Mouse (Mus musculus) heart, embryonic 16.5 days (tissue): ENCODE data around the gene Kmt5a. TPM values are rescaled to one million over a fixed set of nuclear protein-coding genes. Genes with fewer than 3 reads are reported as not detected.
A peak's percentile ranks its signal among the peaks of the same experiment; 100 is the strongest.

Experiments
- ATAC-seq: fragments of 200-750 bp; cut with Nextera tagmentation; replicated peaks from 2 replicates; pipeline ENCODE4 v1.8.0; 2017; ENCODE audit warnings: moderate number of reproducible peaks; ENCODE audit not compliant: insufficient read depth, low FRiP score; ENCODE audit errors: extremely low read depth
- H3K27ac ChIP-seq: fragments of 300-500 bp; sonication (generic); 2 replicates; pipeline ENCODE4 v1.5.1; 2014; ENCODE audit warnings: mild to moderate bottlenecking, low read length, control low read depth, moderate library complexity
- H3K27me3 ChIP-seq: fragments of 300-500 bp; sonication (generic); 2 replicates; pipeline ENCODE4 v1.6.1; 2014; ENCODE audit warnings: low read length, mixed read lengths; ENCODE audit not compliant: control insufficient read depth, insufficient read depth
- H3K36me3 ChIP-seq: fragments of 300-500 bp; sonication (generic); 2 replicates; pipeline ENCODE4 v1.6.1; 2014; ENCODE audit not compliant: control insufficient read depth, insufficient read depth
- H3K4me1 ChIP-seq: fragments of 300-500 bp; sonication (generic); 2 replicates; pipeline ENCODE4 v1.6.1; 2014; ENCODE audit warnings: low read length, mixed read lengths; ENCODE audit not compliant: control insufficient read depth, insufficient read depth
- H3K4me2 ChIP-seq: fragments of 300-500 bp; sonication (generic); 2 replicates; pipeline ENCODE4 v1.6.1; 2014; ENCODE audit warnings: low read depth, mild to moderate bottlenecking, control low read depth, low read length
- H3K4me3 ChIP-seq: fragments of 300-500 bp; sonication (generic); 2 replicates; pipeline ENCODE4 v1.5.1; 2014; ENCODE audit warnings: mild to moderate bottlenecking, control low read depth, low read length
- H3K9ac ChIP-seq: fragments of 300-500 bp; sonication (generic); 2 replicates; pipeline ENCODE4 v1.6.1; 2014; ENCODE audit warnings: low read length, control low read depth
- H3K9me3 ChIP-seq: fragments of 300-500 bp; sonication (generic); replicated peaks from 2 replicates; pipeline ENCODE4 v1.6.1; 2016; ENCODE audit warnings: low read length; ENCODE audit not compliant: control insufficient read depth
- WGBS: fragments of 180-500 bp; shearing (Covaris S2); extraction: QIAGEN DNeasy Blood & Tissue Kit; methylation state at CpG from one replicate; pipeline ENCODE4 v1.1.7; 2014; 5-methylcytosine and 5-hydroxymethylcytosine counted together
- polyA plus RNA-seq: library from polyadenylated mRNA; unstranded; fragments of >200 nt; fragmentation: Nextera tagmentation; extraction: Ambion mirVana; gene quantifications from 2 replicates; pipeline ENCODE4 v1.2.1, GENCODE M21; 2015

Gene Kmt5a
- polyA plus RNA-seq, 1 experiment from 2014 or later, result 30.4 TPM

DNA sequence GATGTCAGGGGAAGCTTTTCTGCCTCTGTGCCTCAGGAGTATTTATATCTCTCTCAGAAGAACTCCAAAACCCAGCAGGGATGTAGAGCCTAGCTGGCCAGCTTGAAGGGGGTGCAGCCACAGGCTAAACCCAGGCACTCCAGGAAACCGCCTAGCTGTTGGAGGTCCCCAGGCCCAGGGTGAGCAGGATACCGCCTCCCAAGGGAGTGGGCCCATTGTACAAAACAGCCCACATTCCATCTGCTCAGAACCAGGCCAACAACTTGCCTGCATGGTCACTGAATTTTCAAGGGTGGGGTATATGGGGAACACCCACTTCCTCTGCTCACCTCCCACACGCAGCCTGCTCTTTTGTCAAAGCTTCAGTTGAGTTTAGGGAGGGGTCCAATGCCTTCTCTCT lies 60.8 kb downstream of the Kmt5a start:
- Histone ChIP-seq H3K36me3 (peaks cover 21% of the 10 kb centered on the region), H3K9ac (no peak overlapping the region), H3K27ac (no peak overlapping the region), H3K27me3 (no peaks in the 10 kb centered on the region), H3K4me2 (no peak overlapping the region), H3K4me3 (no peak overlapping the region), H3K4me1 (peaks cover 18% of the 10 kb centered on the region), H3K9me3 (no peaks in the 10 kb centered on the region)
- WGBS, result 85% methylated on average over 3 of the region's 3 CpGs
- no peak for ATAC-seq

DNA sequence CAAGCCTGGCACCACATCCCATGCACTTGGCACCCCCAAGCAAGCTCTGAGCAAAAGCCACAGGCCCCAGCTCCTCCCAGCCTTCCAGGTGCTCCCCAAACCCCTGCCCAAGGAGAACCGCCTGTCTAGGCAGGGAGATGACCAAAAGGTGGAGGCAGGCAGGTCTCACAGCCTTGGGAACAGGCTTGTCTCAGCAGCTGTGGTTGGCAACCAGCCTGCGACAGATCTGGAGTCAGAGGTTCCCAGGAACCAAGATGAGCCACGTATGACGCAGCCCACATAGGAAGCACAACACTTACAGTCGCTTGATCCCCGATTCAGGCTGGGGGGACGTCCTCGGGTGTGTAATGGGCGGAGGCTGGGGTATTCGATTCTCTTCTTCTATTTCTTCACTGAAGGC lies 61.8 kb downstream of the Kmt5a start:
- Histone ChIP-seq H3K9ac (no peak overlapping the region), H3K9me3 (no peaks in the 10 kb centered on the region), H3K27ac (no peak overlapping the region), H3K36me3 (peaks cover 21% of the 10 kb centered on the region), H3K4me1 (peaks cover 18% of the 10 kb centered on the region), H3K4me3 (no peak overlapping the region), H3K4me2 (no peak overlapping the region), H3K27me3 (no peaks in the 10 kb centered on the region)
- ATAC-seq, result no peak
- WGBS, result 84% methylated on average over 10 of the region's 10 CpGs

DNA sequence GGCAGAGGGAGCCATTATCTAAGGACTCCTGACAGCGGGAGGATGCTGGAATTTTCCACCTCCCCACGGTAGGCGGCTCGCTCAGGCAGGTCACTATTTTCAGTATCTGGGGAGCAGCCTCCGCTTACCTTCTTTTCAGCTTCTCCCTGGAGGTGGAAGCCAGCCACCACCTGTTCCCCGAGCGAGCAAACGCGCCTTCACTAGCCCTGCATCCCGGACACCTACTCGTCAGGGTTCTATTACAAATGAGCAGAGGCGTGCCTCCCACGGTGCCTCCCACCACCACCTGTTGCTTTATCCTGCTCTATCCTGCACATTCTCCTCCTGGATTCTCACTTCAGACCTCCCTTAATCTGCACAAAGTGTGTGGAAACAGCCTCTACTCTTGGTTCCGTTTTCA lies 64.0 kb downstream of the Kmt5a start:
- 61% methylated on average over 14 of the region's 14 CpGs for WGBS

DNA sequence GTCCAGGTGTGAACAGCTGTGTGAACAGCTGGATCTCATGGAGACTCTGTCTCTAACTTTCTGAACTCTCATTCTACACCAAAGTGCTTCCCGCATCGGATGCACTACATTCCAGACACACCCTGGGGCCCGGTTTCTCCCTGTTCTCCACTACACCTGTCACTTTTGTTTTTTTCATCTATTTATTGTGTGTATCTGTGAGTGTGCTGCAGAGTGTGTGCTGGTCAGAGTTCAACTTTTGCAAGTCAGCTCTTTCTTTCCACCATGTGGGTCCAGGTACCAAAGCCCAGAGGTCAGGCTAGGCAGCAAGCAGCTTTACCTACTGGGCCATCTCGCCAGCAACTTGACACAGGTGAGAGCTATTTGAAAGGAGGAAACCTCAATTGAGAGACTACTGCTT lies 65.5 kb downstream of the Kmt5a start:
- WGBS, result 90% methylated on average over 4 of the region's 4 CpGs
- H3K36me3 ChIP-seq, result peaks cover 24% of the 10 kb centered on the region
- peaks cover 18% of the 10 kb centered on the region for H3K4me1 ChIP-seq
- H3K9me3 ChIP-seq, result no peaks in the 10 kb centered on the region
- H3K27ac ChIP-seq, result no peak overlapping the region
- no peak overlapping the region for H3K9ac ChIP-seq
- no peaks in the 10 kb centered on the region for H3K27me3 ChIP-seq
- H3K4me3 ChIP-seq, result no peak overlapping the region
- H3K4me2 ChIP-seq, result no peak overlapping the region
- no peak for ATAC-seq

More for the DNA sequence above, 64.0 kb downstream of the Kmt5a start:
- no peak overlapping the region for H3K4me3 ChIP-seq
- H3K4me2 ChIP-seq, result no peak overlapping the region
- no peak overlapping the region for H3K27ac ChIP-seq
- H3K27me3 ChIP-seq, result no peaks in the 10 kb centered on the region
- H3K36me3 ChIP-seq, result peaks cover 21% of the 10 kb centered on the region
- H3K9ac ChIP-seq, result no peak overlapping the region
- ATAC-seq, result no peak
- no peaks in the 10 kb centered on the region for H3K9me3 ChIP-seq
- H3K4me1 ChIP-seq, result peaks cover 11% of the 10 kb centered on the region

DNA sequence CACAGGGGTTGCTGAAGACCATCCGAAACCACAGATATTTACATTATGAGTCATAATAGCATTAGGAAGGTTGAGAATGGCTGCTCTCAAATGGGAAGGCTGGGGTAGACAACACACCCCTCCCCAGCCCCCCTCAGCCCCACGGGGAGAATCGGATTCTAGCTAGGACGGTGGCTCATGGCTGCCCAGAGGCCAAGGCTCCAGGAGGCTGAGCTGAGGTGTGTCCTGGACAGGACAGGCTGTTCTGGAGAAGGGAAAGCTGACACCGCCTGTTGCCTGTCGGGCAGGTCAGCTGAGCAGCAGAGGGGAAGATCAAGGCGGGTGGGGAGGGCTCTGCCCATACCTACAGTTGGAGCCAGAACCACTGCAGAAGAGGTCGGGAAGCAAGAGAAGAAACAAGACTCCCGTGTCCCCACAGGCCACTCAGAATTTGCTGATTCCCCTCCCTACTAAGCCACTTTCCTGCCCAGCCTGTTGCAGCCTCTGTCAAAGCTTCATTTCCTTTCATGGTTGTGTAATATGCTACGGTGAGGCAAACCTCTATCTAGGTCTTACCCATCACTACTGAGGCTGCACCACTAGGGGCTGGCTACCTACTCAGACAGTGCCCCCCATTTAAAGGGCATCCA lies 67.1 kb downstream of the Kmt5a start:
- H3K9ac ChIP-seq, result no peak overlapping the region
- no peaks in the 10 kb centered on the region for H3K9me3 ChIP-seq

DNA sequence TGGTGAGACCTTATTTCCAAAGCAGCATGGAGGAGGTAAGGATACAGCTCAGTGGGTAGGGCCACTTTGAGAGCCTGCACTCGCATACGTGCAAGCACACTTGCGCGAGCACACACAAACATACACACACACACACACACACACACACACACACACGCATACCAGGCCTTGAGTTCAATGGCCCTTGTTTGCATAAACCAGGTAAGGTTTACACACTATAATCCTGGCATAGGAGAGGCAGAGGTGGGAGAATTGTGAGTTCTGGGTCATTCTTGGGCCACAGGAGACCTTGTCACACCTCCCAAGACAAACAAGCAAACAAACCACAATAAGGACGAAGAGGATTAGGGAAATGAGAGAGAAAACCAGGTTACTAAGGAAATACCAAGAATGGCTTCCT lies 69.5 kb downstream of the Kmt5a start:
- 0 out of 2 replicates have a peak overlapping the region, but pooled peaks have one; percentile 22 for H3K9ac ChIP-seq
- H3K4me2 ChIP-seq, result peak overlapping the region; percentile 29; the same call in 1 of the 2 replicates
- ATAC-seq, result no peak
- H3K9me3 ChIP-seq, result no peaks in the 10 kb centered on the region
- H3K27me3 ChIP-seq, result no peaks in the 10 kb centered on the region
- peaks cover 23% of the 10 kb centered on the region for H3K4me1 ChIP-seq
- H3K27ac ChIP-seq, result peak overlapping the region; percentile 86
- H3K4me3 ChIP-seq, result no peak overlapping the region
- WGBS, result 89% methylated on average over 6 of the region's 6 CpGs
- H3K36me3 ChIP-seq, result peaks cover 20% of the 10 kb centered on the region

More for the DNA sequence above, 67.1 kb downstream of the Kmt5a start:
- Histone ChIP-seq H3K27ac (peak overlapping the region; percentile 26; the same call in 1 of the 2 replicates), H3K4me2 (no peak overlapping the region), H3K4me3 (no peak overlapping the region), H3K36me3 (peaks cover 13% of the 10 kb centered on the region; the same call in 1 of the 2 replicates), H3K27me3 (no peaks in the 10 kb centered on the region), H3K4me1 (peaks cover 23% of the 10 kb centered on the region)
- ATAC-seq, result no peak
- WGBS, result 55% methylated on average over 10 of the region's 10 CpGs

DNA sequence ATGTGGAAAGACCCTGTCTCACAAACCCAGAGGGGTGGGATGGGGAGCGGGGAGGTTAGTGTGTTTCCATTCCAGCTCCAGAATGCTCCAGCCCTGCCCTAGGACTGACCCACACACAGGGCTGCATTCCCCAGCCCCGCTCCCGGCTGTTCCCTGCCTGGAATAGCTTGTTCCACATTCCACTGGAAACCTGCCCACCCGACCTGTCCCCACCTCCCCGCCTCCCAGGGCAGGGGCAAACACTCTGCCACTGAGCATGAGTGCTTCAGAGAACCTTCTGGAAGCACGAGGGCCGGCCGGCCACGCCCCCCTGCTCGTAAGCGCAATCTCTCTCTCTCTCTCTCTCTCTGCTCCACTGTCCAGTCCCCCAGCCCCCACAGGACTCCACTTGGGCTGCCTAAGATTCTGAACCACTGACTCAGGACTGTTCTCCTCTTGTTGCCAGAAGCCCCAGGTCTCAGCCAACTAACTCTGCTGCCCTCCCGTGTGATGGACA lies 70.1 kb downstream of the Kmt5a start:
- 30% methylated on average over 12 of the region's 12 CpGs for whole genome bisulfite sequencing
- H3K4me3 ChIP-seq, result no peak overlapping the region
- 0 out of 2 replicates have a peak overlapping the region, but pooled peaks have one; percentile 22 for H3K9ac ChIP-seq
- H3K4me1 ChIP-seq, result peaks cover 23% of the 10 kb centered on the region
- no peaks in the 10 kb centered on the region for H3K27me3 ChIP-seq
- H3K27ac ChIP-seq, result peak overlapping the region; percentile 86
- H3K4me2 ChIP-seq, result peak overlapping the region; percentile 29; the same call in 1 of the 2 replicates
- peak; percentile 93 for ATAC-seq
- H3K36me3 ChIP-seq, result peaks cover 23% of the 10 kb centered on the region
- no peaks in the 10 kb centered on the region for H3K9me3 ChIP-seq

DNA sequence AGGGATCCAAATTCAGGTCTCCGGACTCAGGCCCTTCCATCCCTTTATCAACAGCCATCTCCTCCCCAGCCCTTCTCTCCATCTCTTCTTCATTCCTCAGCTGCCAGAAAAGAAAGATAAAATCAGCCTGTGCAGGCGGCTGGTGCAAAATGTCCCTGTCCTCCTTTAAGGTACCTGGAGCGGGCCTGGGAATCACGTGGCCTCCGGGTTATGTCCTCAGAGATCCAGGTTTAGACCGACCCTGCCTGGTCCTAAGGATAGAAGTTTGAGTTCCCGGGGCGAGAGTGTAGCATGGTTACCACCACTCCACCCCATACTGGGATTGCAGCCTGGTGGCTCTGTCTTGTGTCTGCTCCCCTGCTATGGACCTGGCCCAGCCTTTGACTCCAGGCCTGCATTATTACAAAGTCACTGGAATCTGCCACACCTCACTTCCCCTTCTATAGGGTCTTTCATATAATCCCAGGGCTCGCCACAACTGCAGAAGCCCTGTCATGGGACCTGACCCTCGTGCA lies 70.9 kb downstream of the Kmt5a start:
- Histone ChIP-seq H3K9ac (no peak overlapping the region), H3K27ac (peak overlapping the region; percentile 86), H3K27me3 (no peaks in the 10 kb centered on the region), H3K4me3 (no peak overlapping the region), H3K9me3 (no peaks in the 10 kb centered on the region), H3K36me3 (peaks cover 25% of the 10 kb centered on the region), H3K4me2 (no peak overlapping the region), H3K4me1 (peaks cover 23% of the 10 kb centered on the region)
- no peak for ATAC-seq
- WGBS, result 79% methylated on average over 10 of the region's 10 CpGs
